Mouse (Mus musculus): ENCODE measurements at regions not wholly inside any gene's neighbourhood (a gene's known extent, or its start where the extent isn't known, plus 50 kb on each side); places are given as distances from the start of the nearest gene placed in this dataset.

DNA sequence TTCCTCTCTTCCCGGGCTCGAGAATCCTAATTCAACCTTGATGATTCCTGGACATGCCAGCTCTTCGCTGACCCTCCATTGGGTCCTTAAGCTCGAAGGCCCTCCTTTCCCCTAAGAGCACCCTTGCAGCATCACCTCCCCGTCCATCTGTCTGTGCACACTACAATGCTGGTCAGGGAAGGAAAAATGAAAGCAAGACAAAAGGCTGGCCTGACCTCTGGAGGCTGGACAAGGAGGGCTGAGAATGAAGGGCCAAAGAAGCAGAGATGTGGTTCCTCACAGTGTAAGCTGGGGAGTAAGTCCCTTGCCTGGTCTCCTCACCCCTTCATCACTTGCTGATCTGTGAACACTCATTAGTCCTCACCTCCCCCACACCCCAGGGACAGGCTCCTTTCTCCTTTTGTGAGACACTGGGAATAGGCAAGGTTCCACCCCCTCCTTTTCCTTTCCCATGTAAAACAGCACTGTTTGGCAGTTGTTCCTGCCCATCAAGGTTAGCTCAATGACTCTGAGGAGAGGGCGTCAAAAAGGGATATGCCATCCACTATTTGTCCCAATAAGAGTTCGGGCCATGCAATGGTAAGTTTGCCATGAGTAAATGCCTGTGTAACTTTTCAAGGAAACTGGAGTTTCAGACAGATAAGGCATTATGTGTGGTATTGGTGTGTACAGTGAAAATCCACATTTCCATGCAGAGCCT, 332.3 kb downstream of the Diras2 start:
- TF ChIP-seq CTCF (IDR thresholded peaks at IDR 0.05; ENCODE audit: low read depth, low read length) (peak; percentile 12; the same call in 1 of the 2 replicates), POLR2A (IDR thresholded peaks at IDR 0.05; ENCODE audit: extremely low read depth, insufficient read depth, low read length) (no peak)

Measured in liver, adult 2 months (tissue).